Mouse (Mus musculus) ES-E14 (cell line): ENCODE results near the gene Zbtb3.

Experiments used
- CHD2 ChIP-seq: IDR thresholded peaks from 2 replicates; pipeline ENCODE4 v1.6.1; 2014; ENCODE audit warnings: mild to moderate bottlenecking, low read depth, low read length, inconsistent platforms
- HCFC1 ChIP-seq: IDR thresholded peaks from 2 replicates; pipeline ENCODE4 v1.6.1; 2012; ENCODE audit warnings: low read length, inconsistent platforms, borderline replicate concordance; ENCODE audit not compliant: insufficient read depth
- MAFK ChIP-seq: IDR thresholded peaks from 2 replicates; pipeline ENCODE4 v1.6.1; 2014; ENCODE audit warnings: mild to moderate bottlenecking, low read depth, low read length, inconsistent platforms; ENCODE audit not compliant: insufficient read depth
- ZC3H11A ChIP-seq: IDR thresholded peaks from 2 replicates; pipeline ENCODE4 v1.6.1; 2012; ENCODE audit warnings: low read depth, mild to moderate bottlenecking, inconsistent platforms, low read length, borderline replicate concordance
- ZNF384 ChIP-seq: IDR thresholded peaks from 2 replicates; pipeline ENCODE4 v1.6.1; 2012; ENCODE audit warnings: low read depth, low read length, inconsistent platforms

DNA sequence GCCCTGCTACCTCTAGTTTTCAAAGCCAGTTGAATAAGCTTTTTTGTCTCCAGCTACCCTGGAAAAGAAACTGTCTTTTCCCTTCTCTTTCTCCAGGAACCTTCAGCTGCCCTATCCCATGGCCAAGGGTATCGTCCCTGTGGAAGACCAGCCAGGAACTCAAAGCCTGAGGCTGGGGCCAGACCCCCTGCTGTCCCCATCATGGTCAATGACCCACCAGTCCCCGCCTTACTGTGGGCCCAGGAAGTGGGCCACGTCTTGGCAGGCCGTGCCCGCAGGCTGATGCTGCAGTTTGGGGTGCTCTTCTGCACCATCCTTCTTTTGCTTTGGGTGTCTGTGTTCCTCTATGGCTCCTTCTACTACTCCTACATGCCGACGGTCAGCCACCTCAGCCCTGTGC, 38.7 kb downstream of the Zbtb3 start:
- TF ChIP-seq MAFK, result no peak
- no peak for TF ChIP-seq HCFC1
- TF ChIP-seq ZNF384, result no peak
- TF ChIP-seq ZC3H11A, result no peak
- TF ChIP-seq CHD2, result no peak
